Mouse (Mus musculus) heart, adult 2 months (tissue): ENCODE data around the gene Sell.

Source experiments
- CTCF ChIP-seq: fragments of 200-600 bp; IDR thresholded peaks from 2 replicates; pipeline ENCODE4 v1.8.1; 2022; ENCODE audit warnings: antibody characterized with exemption, mild to moderate bottlenecking, moderate library complexity
- EP300 ChIP-seq: fragments of 200-500 bp; IDR thresholded peaks from 2 replicates; pipeline ENCODE4 v1.6.1; 2011; ENCODE audit warnings: low read depth, low read length, control low read depth; ENCODE audit not compliant: insufficient read depth

- TF ChIP-seq EP300 (no peak), CTCF (no peak)
Observed at GRCm38 (mm10) chr1:164097911-164098310, 36.1 kb downstream of the Sell start.
